Mouse (Mus musculus) testis, adult 2 months (tissue): ENCODE data around the gene Dnajb14.

Experiments
- CTCF ChIP-seq: fragments of 200-500 bp; IDR thresholded peaks from 2 replicates; pipeline ENCODE4 v1.5.1; 2012; ENCODE audit warnings: low read depth, mild to moderate bottlenecking, inconsistent platforms, low read length, moderate library complexity; ENCODE audit not compliant: control insufficient read depth, insufficient read depth, insufficient replicate concordance
- POLR2A ChIP-seq: fragments of 200-500 bp; IDR thresholded peaks from 2 replicates; pipeline ENCODE4 v1.6.1; 2012; ENCODE audit warnings: low read depth, mild to moderate bottlenecking, inconsistent platforms, low read length, moderate library complexity; ENCODE audit not compliant: control insufficient read depth

- no peak for TF ChIP-seq POLR2A
- no peak for TF ChIP-seq CTCF
Observed at GRCm38 (mm10) chr3:137927010-137927409, 59.5 kb downstream of the Dnajb14 start.
